Mouse (Mus musculus) liver, embryonic 14 days (tissue): ENCODE measurements around the gene Inpp5d. TPM values are rescaled to one million over a fixed set of nuclear protein-coding genes. Genes with fewer than 3 reads are reported as not detected.

Experiments used
- polyA plus RNA-seq: library from polyadenylated mRNA; depleted of rRNA; stranded (reverse); fragments of >200 nt; gene quantifications from 2 replicates; pipeline ENCODE4 v1.2.3, GENCODE M21; 2012; rRNA removed

Gene Inpp5d
- polyA plus RNA-seq = 11.1 TPM in 2 replicates

GRCm38 (mm10) chr1:87620211-87620668, at the start of gene Inpp5d:
Gene Inpp5d, plus strand, starts transcription at chr1:87620312.

GRCm38 (mm10) chr1:87573800-87574215, 46.3 kb upstream of the Inpp5d start, which contains the start of gene Ngef:
Gene Ngef, minus strand, starts transcription at chr1:87573870.

GRCm38 (mm10) chr1:87755641-87756470, 135.7 kb downstream of the Inpp5d start, which contains the start of gene Atg16l1:
Gene Atg16l1, plus strand, starts transcription at chr1:87755870.

Other genes with a start within 250 kb of the Inpp5d start
- not detected in 2 replicates for gene Kcnj13, start 225.6 kb upstream of the Inpp5d start, polyA plus RNA-seq
- gene Snorc, start 150.0 kb upstream of the Inpp5d start, polyA plus RNA-seq = not detected in 2 replicates
- gene Neu2, start 110.4 kb upstream of the Inpp5d start, polyA plus RNA-seq = 0.24 and 0.43 TPM in 2 replicates
- gene Ngef, start 46.4 kb upstream of the Inpp5d start, polyA plus RNA-seq = 2.9 and 3.4 TPM in 2 replicates
- 13.7 and 15.3 TPM in 2 replicates for gene Atg16l1, start 135.6 kb downstream of the Inpp5d start, polyA plus RNA-seq
- 0.20 and 0.22 TPM in 2 replicates for gene Sag, start 183.4 kb downstream of the Inpp5d start, polyA plus RNA-seq
- 7.6 and 8.9 TPM in 2 replicates for gene Dgkd, start 233.0 kb downstream of the Inpp5d start, polyA plus RNA-seq